Mouse (Mus musculus): ENCODE results near the gene Siah1b. TPM values are rescaled to one million over a fixed set of nuclear protein-coding genes. Genes with fewer than 3 reads are reported as not detected.

The Siah1b gene
- total RNA-seq, 1 experiment from 2014 or later: 19.4 TPM

DNA sequence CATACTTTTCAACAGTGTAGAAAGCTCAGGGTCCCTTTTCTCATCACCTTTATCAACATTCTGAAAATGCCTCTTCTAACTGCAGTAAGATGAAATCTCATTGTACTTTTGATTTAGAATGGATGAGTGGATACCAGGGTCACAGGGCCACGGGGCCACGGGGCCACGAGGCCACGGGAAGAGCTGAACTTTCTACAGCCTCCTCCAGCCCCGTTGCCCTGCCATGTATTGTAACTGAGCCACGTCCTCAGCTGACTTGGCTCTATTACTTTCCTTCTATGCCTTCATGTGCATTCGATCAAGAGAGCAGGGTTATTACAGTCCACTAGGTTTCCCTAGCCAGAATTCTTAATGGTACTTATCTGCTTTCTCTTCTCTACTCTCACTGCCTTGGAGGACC lies 40.4 kb downstream of the Siah1b start:
- ATAC-seq (replicated peaks; ENCODE audit: low read depth, poor library complexity, severe bottlenecking): no peak

DNA sequence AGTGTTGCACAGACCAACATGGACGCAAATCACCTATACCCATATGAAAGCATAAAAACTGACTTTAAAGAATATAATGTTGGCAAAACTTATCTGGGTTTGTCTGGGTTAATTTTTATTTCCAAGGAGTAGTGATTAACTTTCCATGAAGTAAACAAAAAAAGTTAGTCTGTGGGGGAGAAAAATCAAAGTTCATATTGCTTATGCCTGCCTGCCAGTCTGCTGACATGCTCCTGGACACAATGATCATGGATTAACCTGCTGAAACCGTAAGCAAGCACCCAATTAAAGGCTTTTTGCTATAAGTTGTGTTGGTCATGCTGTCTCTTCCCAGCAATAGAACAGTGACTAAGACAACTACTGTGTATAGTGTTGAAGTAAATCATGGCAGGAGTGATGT lies 40.9 kb downstream of the Siah1b start:
- no peak for ATAC-seq (replicated peaks; ENCODE audit: low read depth, poor library complexity, severe bottlenecking)

DNA sequence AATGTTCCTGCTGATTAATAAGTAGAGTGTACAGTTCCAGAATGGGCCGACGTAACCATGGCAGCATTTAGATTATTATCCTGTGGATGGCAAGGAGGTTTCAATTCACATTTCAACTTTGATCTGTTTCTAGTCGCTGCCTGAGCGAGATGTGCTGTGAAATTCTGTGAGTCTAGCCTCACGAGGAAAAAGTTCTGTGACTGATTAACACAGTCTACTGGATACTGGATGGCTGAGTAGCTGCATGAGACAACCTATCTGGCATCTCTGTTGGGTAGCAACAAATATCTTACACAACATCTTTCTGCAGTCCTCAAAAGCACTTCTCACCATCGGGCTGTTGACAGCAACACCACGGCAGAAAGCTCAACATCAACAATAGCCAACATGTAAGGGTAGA lies 43.8 kb downstream of the Siah1b start:
- ATAC-seq (replicated peaks; ENCODE audit: low read depth, poor library complexity, severe bottlenecking): no peak

DNA sequence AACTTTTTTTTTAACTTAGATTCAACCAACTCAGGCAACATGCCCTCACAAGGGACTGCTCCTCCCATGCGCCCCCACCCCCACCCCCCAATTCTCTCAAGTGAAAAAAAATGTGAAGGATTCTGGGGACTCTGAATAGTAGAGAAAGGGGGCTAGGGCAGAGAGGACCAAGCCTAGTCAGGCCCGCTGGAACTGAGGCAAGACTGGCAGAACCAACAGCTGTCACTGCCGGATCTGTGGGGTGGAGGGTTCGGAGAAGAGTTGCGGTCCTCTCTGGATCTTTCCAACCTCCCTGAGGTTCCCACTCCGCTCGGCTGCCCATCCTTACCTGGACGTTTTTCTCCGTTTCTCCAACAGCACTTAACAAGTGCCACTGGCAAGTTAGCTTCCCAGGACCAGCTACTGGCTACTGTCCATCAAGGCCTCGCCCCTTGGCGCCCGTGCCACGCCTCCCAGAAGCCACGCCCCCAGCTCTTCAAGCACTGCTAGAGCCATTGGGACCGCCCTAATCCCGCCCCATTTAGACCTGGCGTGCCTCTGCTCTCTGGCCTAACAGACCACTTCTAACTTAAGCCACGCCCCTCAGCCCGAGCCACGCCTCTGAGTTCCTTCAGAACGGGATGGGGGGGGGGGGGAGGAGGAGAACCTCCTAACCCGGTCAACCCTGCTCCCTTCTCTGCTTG lies 48.5 kb downstream of the Siah1b start, which contains the start of gene Car5b:
Car5b (minus strand) TSS at position 391 of the 683 bp plus-strand sequence.
- peak; percentile 100 for ATAC-seq (replicated peaks; ENCODE audit: low read depth, poor library complexity, severe bottlenecking)

Other genes with a start within 250 kb of the Siah1b start
- 9.3 and 16.7 TPM in 2 replicates for gene Ap1s2, start 167.5 kb downstream of the Siah1b start, total RNA-seq (2017)
- gene Zrsr2, start 117.8 kb downstream of the Siah1b start, total RNA-seq (2017): 46.9 and 64.7 TPM in 2 replicates
- gene Car5b, start 48.5 kb downstream of the Siah1b start, total RNA-seq (2017): 0.69 TPM in 1 of 2 replicates, not detected in the other
- not detected in 2 replicates for gene Cltrn, start 12.3 kb upstream of the Siah1b start, total RNA-seq (2017)
- not detected in 2 replicates for gene Ace2, start 62.8 kb upstream of the Siah1b start, total RNA-seq (2017)
- gene Bmx, start 181.7 kb upstream of the Siah1b start, total RNA-seq (2017): 1.4 and 1.9 TPM in 2 replicates
- gene Pir, start 192.9 kb upstream of the Siah1b start, total RNA-seq (2017): 1.2 TPM in 1 of 2 replicates, not detected in the other